Mouse (Mus musculus) kidney, postnatal 0 days (tissue): ENCODE results near the gene Vil1. TPM values are rescaled to one million over a fixed set of nuclear protein-coding genes. Genes with fewer than 3 reads are reported as not detected.

Experiments used
- ATAC-seq: fragments of 200-750 bp; cut with Nextera tagmentation; replicated peaks from 2 replicates; pipeline ENCODE4 v1.8.0; 2017; ENCODE audit warnings: low read depth, moderate number of reproducible peaks, moderate TSS enrichment, moderate library complexity; ENCODE audit not compliant: low FRiP score
- DNase-seq: peaks from one replicate; pipeline ENCODE4 v3.0.0-alpha.2; 2016; ENCODE audit warnings: low spot score
- H3K27ac ChIP-seq: fragments of 300-500 bp; sonication (generic); 2 replicates; pipeline ENCODE4 v1.5.1; 2014; ENCODE audit warnings: mild to moderate bottlenecking
- H3K27me3 ChIP-seq: fragments of 300-500 bp; sonication (generic); 2 replicates; pipeline ENCODE4 v1.6.1; 2014; ENCODE audit warnings: low read length, mixed read lengths; ENCODE audit not compliant: insufficient read depth
- H3K36me3 ChIP-seq: fragments of 300-500 bp; sonication (generic); 2 replicates; pipeline ENCODE4 v1.6.1; 2014; ENCODE audit warnings: low read length, mixed read lengths; ENCODE audit not compliant: insufficient read depth
- H3K4me1 ChIP-seq: fragments of 300-500 bp; sonication (generic); replicated peaks from 2 replicates; pipeline ENCODE4 v1.6.1; 2014; ENCODE audit warnings: antibody characterized with exemption, low read length, mixed read lengths; ENCODE audit not compliant: insufficient read depth
- H3K4me2 ChIP-seq: fragments of 300-500 bp; sonication (generic); 2 replicates; pipeline ENCODE4 v1.6.1; 2014; ENCODE audit warnings: mild to moderate bottlenecking, low read length, moderate library complexity, mixed read lengths
- H3K4me3 ChIP-seq: fragments of 300-500 bp; sonication (generic); replicated peaks from 2 replicates; pipeline ENCODE4 v1.5.1; 2014; ENCODE audit warnings: low read depth, low read length
- H3K9ac ChIP-seq: fragments of 300-500 bp; sonication (generic); 2 replicates; pipeline ENCODE4 v1.6.1; 2014; ENCODE audit warnings: low read depth, low read length
- H3K9me3 ChIP-seq: fragments of 300-500 bp; sonication (generic); replicated peaks from 2 replicates; pipeline ENCODE4 v1.6.1; 2016; ENCODE audit warnings: low read length, inconsistent platforms, mixed read lengths
- CTCF ChIP-seq: IDR thresholded peaks from 2 replicates; pipeline ENCODE4 v1.5.1; 2016; ENCODE audit warnings: antibody characterized with exemption, low read depth, mild to moderate bottlenecking, moderate library complexity
- WGBS: fragments of 180-500 bp; shearing (Covaris S2); extraction: QIAGEN DNeasy Blood & Tissue Kit; methylation state at CpG from one replicate; pipeline ENCODE4 v1.1.7; 2014; 5-methylcytosine and 5-hydroxymethylcytosine counted together
- polyA plus RNA-seq: library from polyadenylated mRNA; unstranded; fragments of >200 nt; fragmentation: Nextera tagmentation; extraction: Ambion mirVana; gene quantifications from 2 replicates; pipeline ENCODE4 v1.2.1, GENCODE M21; 2015

The Vil1 gene
- polyA plus RNA-seq, 1 experiment from 2014 or later = 17.0 TPM

DNA sequence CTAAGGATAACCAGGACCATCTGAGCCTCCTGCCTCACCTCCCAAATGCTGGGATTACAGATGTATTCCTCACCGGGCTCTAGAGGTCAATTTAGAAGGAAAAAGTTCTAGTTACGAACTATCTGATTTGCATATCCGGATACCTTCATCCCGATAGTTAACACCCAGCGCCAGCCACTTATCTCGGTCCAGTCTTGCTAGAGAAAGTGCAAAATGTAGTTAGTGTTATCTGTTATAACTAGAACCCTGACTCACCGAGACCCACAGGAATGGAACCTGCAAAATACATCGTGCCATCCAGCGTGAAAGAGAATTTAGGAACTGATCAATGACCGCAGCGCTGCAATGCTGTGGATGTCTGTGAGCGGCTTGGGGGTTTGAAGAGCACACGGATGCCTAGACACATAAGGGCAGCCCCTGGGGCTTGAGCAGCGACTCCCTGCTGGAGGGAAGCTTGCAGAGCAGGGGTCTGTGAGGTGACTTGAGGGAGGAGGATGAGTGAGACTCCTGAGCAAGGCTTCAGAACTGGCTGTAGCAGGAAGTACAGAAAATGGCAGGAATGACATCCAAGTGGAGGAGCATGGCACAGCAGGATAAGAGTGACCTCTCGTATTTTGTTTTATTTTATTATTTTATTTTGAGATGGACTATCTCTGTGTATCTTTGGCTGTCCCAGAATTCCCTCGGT is 8.0 kb upstream of the Vil1 start:
- H3K27ac ChIP-seq = no peak overlapping the region
- no peaks in the 10 kb centered on the region for H3K27me3 ChIP-seq
- no peaks in the 10 kb centered on the region for H3K36me3 ChIP-seq
- 56% methylated on average over 16 of the region's 16 CpGs for WGBS
- no peak overlapping the region for H3K4me3 ChIP-seq
- no peaks in the 10 kb centered on the region for H3K9me3 ChIP-seq
- DNase-seq (no peak), ATAC-seq (no peak)
- no peak overlapping the region for H3K4me2 ChIP-seq
- TF ChIP-seq CTCF = no peak
- H3K4me1 ChIP-seq = no peaks in the 10 kb centered on the region
- no peak overlapping the region for H3K9ac ChIP-seq

- Histone ChIP-seq H3K27ac (no peak overlapping the region), H3K4me1 (no peaks in the 10 kb centered on the region), H3K4me2 (no peak overlapping the region), H3K4me3 (no peak overlapping the region), H3K9ac (no peak overlapping the region), H3K36me3 (no peaks in the 10 kb centered on the region), H3K9me3 (no peaks in the 10 kb centered on the region), H3K27me3 (no peaks in the 10 kb centered on the region)
- TF ChIP-seq CTCF = no peak
- 84% methylated on average over 4 of the region's 4 CpGs for WGBS
- no peak for DNase-seq
- no peak for ATAC-seq
These were observed 5.0 kb upstream of the Vil1 start for GRCm38 (mm10) chr1:74404206-74404605.

GRCm38 (mm10) chr1:74411753-74412325 is 2.7 kb downstream of the Vil1 start:
- H3K36me3 ChIP-seq = no peaks in the 10 kb centered on the region
- H3K9me3 ChIP-seq = no peaks in the 10 kb centered on the region
- no peak overlapping the region for H3K4me3 ChIP-seq
- ATAC-seq (no peak), DNase-seq (no peak)
- H3K4me1 ChIP-seq = no peaks in the 10 kb centered on the region
- WGBS = 57% methylated on average over 2 of the region's 2 CpGs
- H3K27ac ChIP-seq = no peak overlapping the region
- no peaks in the 10 kb centered on the region for H3K27me3 ChIP-seq
- H3K9ac ChIP-seq = no peak overlapping the region
- TF ChIP-seq CTCF = no peak
- no peak overlapping the region for H3K4me2 ChIP-seq

DNA sequence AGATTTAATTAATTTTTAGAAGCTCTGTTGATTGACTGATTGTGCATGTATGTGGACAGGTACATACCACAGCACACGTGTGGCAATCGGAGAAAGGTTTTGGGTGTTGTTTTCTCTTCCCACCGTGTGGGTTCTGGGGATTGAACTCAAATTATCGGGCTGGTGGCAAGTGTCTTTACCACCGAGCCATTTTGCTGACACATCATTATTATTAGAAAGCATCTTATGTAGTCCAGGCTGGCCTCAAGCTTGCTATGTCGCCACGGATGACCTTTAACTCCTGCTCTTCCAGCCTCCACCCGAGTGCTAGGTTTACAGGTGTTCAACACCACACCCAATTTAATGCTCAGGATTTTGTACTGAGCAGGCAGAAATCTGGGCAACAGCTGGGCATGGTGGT is 3.5 kb downstream of the Vil1 start:
- Histone ChIP-seq H3K27ac (no peak overlapping the region), H3K4me1 (no peaks in the 10 kb centered on the region), H3K36me3 (no peaks in the 10 kb centered on the region), H3K4me3 (no peak overlapping the region), H3K9me3 (no peaks in the 10 kb centered on the region), H3K27me3 (no peaks in the 10 kb centered on the region), H3K9ac (no peak overlapping the region), H3K4me2 (no peak overlapping the region)
- DNase-seq = no peak
- no peak for TF ChIP-seq CTCF
- WGBS = 84% methylated on average over 8 of the region's 8 CpGs
- ATAC-seq = no peak

DNA sequence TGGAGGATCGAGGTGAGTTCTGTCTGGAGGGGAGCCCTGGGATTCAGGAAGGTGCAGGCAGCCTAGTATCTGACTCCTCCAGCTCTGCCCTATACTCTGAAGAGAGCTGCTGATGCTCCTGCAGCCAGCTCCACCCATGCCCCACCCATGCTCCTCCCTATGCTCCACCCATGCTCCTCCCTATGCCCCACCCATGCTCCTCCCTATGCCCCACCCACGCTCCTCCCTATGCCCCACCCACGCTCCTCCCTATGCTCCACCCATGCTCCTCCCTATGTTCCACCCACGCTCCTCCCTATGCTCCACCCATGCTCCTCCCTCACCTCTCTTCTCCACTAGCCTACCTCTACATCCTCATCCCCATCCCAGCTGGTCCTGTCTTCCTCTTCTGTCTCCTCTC is 6.0 kb downstream of the Vil1 start:
- no peak overlapping the region for H3K4me2 ChIP-seq
- H3K27me3 ChIP-seq = no peaks in the 10 kb centered on the region
- H3K9ac ChIP-seq = no peak overlapping the region
- no peak overlapping the region for H3K27ac ChIP-seq
- DNase-seq (peak; percentile 62), ATAC-seq (peak; percentile 59)
- H3K4me1 ChIP-seq = peaks cover 4% of the 10 kb centered on the region; the same call in 1 of the 2 replicates
- no peak for TF ChIP-seq CTCF
- H3K4me3 ChIP-seq = no peak overlapping the region
- no peaks in the 10 kb centered on the region for H3K36me3 ChIP-seq
- 44% methylated on average over 3 of the region's 4 CpGs for WGBS
- no peaks in the 10 kb centered on the region for H3K9me3 ChIP-seq

DNA sequence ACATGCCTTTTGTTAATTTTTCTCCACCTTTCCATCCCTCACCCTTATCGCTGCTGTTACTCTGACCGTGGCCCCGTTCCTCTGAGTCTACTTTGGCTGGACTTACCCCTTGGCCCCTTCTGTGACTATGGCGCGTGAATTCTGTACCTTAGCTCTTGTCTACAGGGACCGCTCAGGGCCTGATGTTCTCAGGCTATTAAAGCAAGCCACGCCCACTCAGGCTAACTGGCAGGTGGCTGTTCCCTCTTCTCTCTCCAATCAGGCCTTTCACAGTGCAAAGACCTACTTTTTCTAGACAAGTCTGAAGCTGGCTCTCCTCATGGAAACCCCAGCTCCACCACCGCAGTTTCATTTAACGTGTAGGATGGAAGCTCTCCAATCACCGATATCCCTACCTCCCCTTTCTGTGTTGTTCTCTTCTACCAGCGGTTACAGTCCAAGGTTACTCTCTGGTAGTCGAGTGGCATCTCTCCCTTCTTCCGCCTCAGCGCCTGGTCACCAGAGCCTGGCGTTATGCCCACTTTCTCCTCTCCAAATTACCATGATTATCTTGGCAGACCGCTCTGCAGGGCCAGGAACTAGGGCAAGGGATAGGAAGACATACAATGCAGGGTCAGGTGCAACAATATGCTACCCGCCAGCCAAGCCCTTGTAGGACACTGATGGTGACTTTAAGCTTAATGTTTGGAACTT is 9.7 kb downstream of the Vil1 start:
- Histone ChIP-seq H3K9ac (no peak overlapping the region), H3K4me1 (peaks cover 4% of the 10 kb centered on the region; the same call in 1 of the 2 replicates)
- no peak for TF ChIP-seq CTCF

More for the DNA sequence above, 9.7 kb downstream of the Vil1 start:
- Histone ChIP-seq H3K27ac (0 out of 2 replicates have a peak overlapping the region, but pooled peaks have one; percentile 26), H3K4me3 (no peak overlapping the region), H3K27me3 (no peaks in the 10 kb centered on the region), H3K4me2 (no peak overlapping the region), H3K36me3 (no peaks in the 10 kb centered on the region), H3K9me3 (no peaks in the 10 kb centered on the region)
- DNase-seq = no peak
- WGBS = 60% methylated on average over 17 of the region's 17 CpGs
- no peak for ATAC-seq
